Mouse (Mus musculus) CH12.LX (cell line): ENCODE data around the gene Acot12.

Source experiments
- CTCF ChIP-seq, 2 experiments: IDR thresholded peaks in 1 of 2; conservative IDR thresholded peaks in 1 of 2; 2 replicates each; pipeline ENCODE4 v1.5.1; 2011 to 2012; ENCODE audit warnings: low read depth in 2 of 2, low read length in 2 of 2, improper control_type of control experiment in 1 of 2, inconsistent platforms in 1 of 2, mild to moderate bottlenecking in 1 of 2, moderate library complexity in 1 of 2
- EP300 ChIP-seq: IDR thresholded peaks from 2 replicates; pipeline ENCODE4 v1.6.1; 2011; ENCODE audit warnings: low read length, improper control_type of control experiment
- GABPA ChIP-seq: IDR thresholded peaks from 2 replicates; pipeline ENCODE4 v1.6.1; 2012; ENCODE audit warnings: low read depth, low read length, improper control_type of control experiment, inconsistent platforms; ENCODE audit not compliant: insufficient replicate concordance
- IRF4 ChIP-seq: IDR thresholded peaks from 2 replicates; pipeline ENCODE4 v1.6.1; 2014; ENCODE audit warnings: low read depth, mild to moderate bottlenecking, inconsistent platforms, low read length, improper control_type of control experiment
- MYC ChIP-seq: IDR thresholded peaks from 2 replicates; pipeline ENCODE4 v1.6.1; 2011; ENCODE audit warnings: low read depth, mild to moderate bottlenecking, improper control_type of control experiment, low read length
- NRF1 ChIP-seq: IDR thresholded peaks from 2 replicates; pipeline ENCODE4 v1.6.1; 2014; ENCODE audit warnings: low read depth, mild to moderate bottlenecking, inconsistent platforms, low read length, improper control_type of control experiment, moderate library complexity
- POLR2A ChIP-seq: IDR thresholded peaks from 2 replicates; pipeline ENCODE4 v1.6.1; 2011; ENCODE audit warnings: low read depth, mild to moderate bottlenecking, improper control_type of control experiment, low read length
- POLR2AphosphoS2 ChIP-seq: IDR thresholded peaks from 2 replicates; pipeline ENCODE4 v1.6.1; 2011; ENCODE audit warnings: low read depth, low read length, improper control_type of control experiment
- RAD21 ChIP-seq: IDR thresholded peaks from 2 replicates; pipeline ENCODE4 v1.6.1; 2011; ENCODE audit warnings: low read depth, mild to moderate bottlenecking, low read length, improper control_type of control experiment, moderate library complexity
- SIN3A ChIP-seq: IDR thresholded peaks from 2 replicates; pipeline ENCODE4 v1.6.1; 2012; ENCODE audit warnings: low read length, improper control_type of control experiment, inconsistent platforms
- USF1 ChIP-seq: IDR thresholded peaks from 2 replicates; pipeline ENCODE4 v1.6.1; 2014; ENCODE audit warnings: low read depth, mild to moderate bottlenecking, inconsistent platforms, low read length, improper control_type of control experiment
- ZNF384 ChIP-seq: IDR thresholded peaks from 2 replicates; pipeline ENCODE4 v1.6.1; 2012; ENCODE audit warnings: low read depth, low read length, improper control_type of control experiment, inconsistent platforms

DNA sequence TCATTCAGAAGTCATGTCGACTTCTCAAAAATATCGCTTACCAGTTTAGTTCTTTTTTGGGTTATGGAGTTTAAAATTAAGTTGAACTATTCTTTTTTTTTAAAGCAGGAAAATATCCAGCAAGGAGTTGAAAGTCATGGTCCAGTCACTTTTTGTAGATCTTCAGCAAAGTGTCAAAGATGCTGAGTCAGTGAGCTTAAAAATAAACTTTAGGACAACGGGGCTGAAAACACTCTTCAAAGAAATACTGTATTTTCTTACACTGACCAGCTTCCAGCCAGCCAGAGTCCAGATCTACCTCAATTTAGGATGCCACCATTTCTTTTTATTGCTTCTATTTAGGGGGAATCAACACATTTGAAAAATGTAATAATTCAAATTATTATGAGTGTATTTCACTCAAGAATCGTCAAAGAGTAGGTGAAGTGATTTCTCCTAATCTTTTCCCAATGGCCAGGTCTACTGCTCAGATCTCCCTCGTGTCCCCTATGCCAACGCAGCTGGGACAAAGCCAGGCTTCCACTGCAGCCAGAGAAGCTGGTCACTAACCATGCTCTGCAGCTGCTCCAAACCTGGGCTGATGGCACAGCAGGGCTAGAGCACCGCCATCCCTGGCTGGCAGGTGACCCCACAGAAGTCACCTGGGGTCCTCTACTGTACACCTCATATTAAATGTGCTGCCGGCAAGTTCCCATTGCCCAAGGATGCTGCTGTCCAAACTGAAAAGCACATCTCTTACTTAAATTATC lies 19.2 kb downstream of the Acot12 start:
- no peak for TF ChIP-seq ZNF384
- no peak for TF ChIP-seq MYC
- TF ChIP-seq POLR2A, result no peak
- no peak for TF ChIP-seq CTCF (conservative IDR thresholded peaks at IDR 0.05 in 1 of 2, IDR thresholded peaks at IDR 0.05 in 1 of 2; ENCODE audit: low read depth in 2 of 2, low read length in 2 of 2)
- no peak for TF ChIP-seq EP300
- no peak for TF ChIP-seq POLR2AphosphoS2
- TF ChIP-seq IRF4, result no peak
- no peak for TF ChIP-seq USF1
- TF ChIP-seq NRF1, result no peak
- TF ChIP-seq SIN3A, result no peak
- no peak for TF ChIP-seq RAD21
- TF ChIP-seq GABPA, result no peak
